Mouse (Mus musculus) liver, embryonic 16.5 days (tissue): ENCODE measurements around the gene Flii. TPM values are rescaled to one million over a fixed set of nuclear protein-coding genes. Genes with fewer than 3 reads are reported as not detected.

Source experiments
- ATAC-seq: fragments of 200-750 bp; cut with Nextera tagmentation; 2 replicates; pipeline ENCODE4 v1.8.0; 2017; ENCODE audit warnings: low read depth, mild to moderate bottlenecking, moderate number of reproducible peaks, moderate library complexity
- H3K27ac ChIP-seq: fragments of 300-500 bp; sonication (generic); 2 replicates; pipeline ENCODE4 v1.5.1; 2014; ENCODE audit warnings: mild to moderate bottlenecking, low read length
- H3K27me3 ChIP-seq: fragments of 300-500 bp; sonication (generic); 2 replicates; pipeline ENCODE4 v1.6.1; 2014; ENCODE audit warnings: low read depth, low read length, mixed read lengths; ENCODE audit not compliant: control insufficient read depth, insufficient read depth
- H3K36me3 ChIP-seq: fragments of 300-500 bp; sonication (generic); 2 replicates; pipeline ENCODE4 v1.6.1; 2014; ENCODE audit warnings: mild to moderate bottlenecking; ENCODE audit not compliant: control insufficient read depth, insufficient read depth
- H3K4me1 ChIP-seq: fragments of 300-500 bp; sonication (generic); 2 replicates; pipeline ENCODE4 v1.6.1; 2014; ENCODE audit warnings: low read depth, low read length, mixed read lengths; ENCODE audit not compliant: control insufficient read depth
- H3K4me2 ChIP-seq: fragments of 300-500 bp; sonication (generic); 2 replicates; pipeline ENCODE4 v1.6.1; 2014; ENCODE audit warnings: low read depth, low read length, mixed read lengths
- H3K4me3 ChIP-seq: fragments of 300-500 bp; sonication (generic); 2 replicates; pipeline ENCODE4 v1.5.1; 2014; ENCODE audit warnings: low read depth, mild to moderate bottlenecking, low read length
- H3K9ac ChIP-seq: fragments of 300-500 bp; sonication (generic); 2 replicates; pipeline ENCODE4 v1.6.1; 2014; ENCODE audit warnings: low read depth, low read length
- H3K9me3 ChIP-seq: fragments of 300-500 bp; sonication (generic); replicated peaks from 2 replicates; pipeline ENCODE4 v1.6.1; 2016; ENCODE audit warnings: low read length; ENCODE audit not compliant: control insufficient read depth
- WGBS: fragments of 180-500 bp; shearing (Covaris S2); extraction: QIAGEN DNeasy Blood & Tissue Kit; methylation state at CpG from one replicate; pipeline ENCODE4 v1.1.7; 2014; ENCODE audit not compliant: insufficient replicate concordance; 5-methylcytosine and 5-hydroxymethylcytosine counted together
- microRNA-seq: library from miRNA; unstranded; fragments of <30 nt; microRNA quantifications from one replicate; pipeline ENCODE4, GENCODE M21; 2016
- polyA plus RNA-seq: library from polyadenylated mRNA; unstranded; fragments of >200 nt; fragmentation: Nextera tagmentation; extraction: Ambion mirVana; gene quantifications from 2 replicates; pipeline ENCODE4 v1.2.1, GENCODE M21; 2015

Gene Flii
- polyA plus RNA-seq, 1 experiment from 2014 or later = 29.7 TPM

- H3K4me1 ChIP-seq = peaks cover 21% of the 10 kb centered on the region
These were observed 25.5 kb downstream of the Flii start for GRCm38 (mm10) chr11:60701611-60702010.

GRCm38 (mm10) chr11:60700320-60701185 lies 26.5 kb downstream of the Flii start:
- Histone ChIP-seq H3K27ac (peak overlapping the region; percentile 85; the same call in 1 of the 2 replicates), H3K36me3 (peaks cover 1% of the 10 kb centered on the region; the same call in 1 of the 2 replicates), H3K27me3 (no peaks in the 10 kb centered on the region), H3K4me1 (peaks cover 21% of the 10 kb centered on the region), H3K4me3 (peak overlapping the region; percentile 81), H3K9ac (peak overlapping the region; percentile 90), H3K4me2 (peak overlapping the region; percentile 66), H3K9me3 (no peaks in the 10 kb centered on the region)
- WGBS = 19% methylated on average over 12 of the region's 12 CpGs
- no peak for ATAC-seq

More at GRCm38 (mm10) chr11:60701611-60702010, 25.5 kb downstream of the Flii start:
- Histone ChIP-seq H3K27ac (no peak overlapping the region), H3K36me3 (peaks cover 12% of the 10 kb centered on the region), H3K9me3 (no peaks in the 10 kb centered on the region), H3K4me3 (no peak overlapping the region), H3K27me3 (no peaks in the 10 kb centered on the region), H3K4me2 (no peak overlapping the region), H3K9ac (no peak overlapping the region)
- ATAC-seq = no peak
- 66% methylated on average over 2 of the region's 4 CpGs for WGBS

- Histone ChIP-seq H3K4me1 (peaks cover 21% of the 10 kb centered on the region), H3K4me3 (peak within 1 kb of the TSS; percentile 81), H3K27me3 (no peaks in the 10 kb centered on the region), H3K4me2 (peak within 1 kb of the TSS; percentile 66), H3K36me3 (no peaks in the 10 kb centered on the region), H3K9ac (peak within 1 kb of the TSS; percentile 90), H3K27ac (peak within 1 kb of the TSS; percentile 85), H3K9me3 (no peaks in the 10 kb centered on the region)
- under 1% methylated on average over 67 of the region's 73 CpGs for WGBS
- ATAC-seq = peak; percentile 92
These were observed 27.5 kb downstream of the Flii start, which contains the start of gene Llgl1 for GRCm38 (mm10) chr11:60699524-60700075. Gene Llgl1, plus strand, starts transcription at chr11:60699723.

- Histone ChIP-seq H3K9ac (peak overlapping the region; percentile 90), H3K9me3 (no peaks in the 10 kb centered on the region), H3K36me3 (no peaks in the 10 kb centered on the region), H3K4me2 (peak overlapping the region; percentile 66), H3K27ac (peak overlapping the region; percentile 63), H3K4me1 (peaks cover 21% of the 10 kb centered on the region), H3K4me3 (peak overlapping the region; percentile 81), H3K27me3 (no peaks in the 10 kb centered on the region)
- 0 out of 2 replicates have a peak, but pooled peaks have one; percentile 1 for ATAC-seq
- 4% methylated on average over 22 of the region's 22 CpGs for WGBS
These were observed 28.1 kb downstream of the Flii start for GRCm38 (mm10) chr11:60698806-60699523.

- Histone ChIP-seq H3K4me1 (peaks cover 21% of the 10 kb centered on the region), H3K4me3 (no peak overlapping the region), H3K36me3 (no peaks in the 10 kb centered on the region), H3K4me2 (no peak overlapping the region), H3K9me3 (no peaks in the 10 kb centered on the region), H3K27ac (no peak overlapping the region), H3K9ac (no peak overlapping the region), H3K27me3 (no peaks in the 10 kb centered on the region)
- 53% methylated on average over 2 of the region's 2 CpGs for WGBS
- ATAC-seq = no peak
These were observed 29.5 kb downstream of the Flii start for GRCm38 (mm10) chr11:60697561-60697960.

GRCm38 (mm10) chr11:60696165-60696564 lies 30.9 kb downstream of the Flii start:
- ATAC-seq = no peak
- WGBS = 69% methylated on average over 1 of the region's 1 CpGs
- H3K4me3 ChIP-seq = no peak overlapping the region

More at GRCm38 (mm10) chr11:60696165-60696564, 30.9 kb downstream of the Flii start:
- Histone ChIP-seq H3K4me2 (no peak overlapping the region), H3K9me3 (no peaks in the 10 kb centered on the region), H3K9ac (no peak overlapping the region), H3K4me1 (peaks cover 19% of the 10 kb centered on the region), H3K27me3 (no peaks in the 10 kb centered on the region), H3K36me3 (no peaks in the 10 kb centered on the region), H3K27ac (no peak overlapping the region)

Small RNAs within 50 kb of the gene (microRNA-seq; reads per million reads assigned to microRNA genes)
- gene Mir5100 = 4.2 reads per million, percentile 15 among the genes with 10 or more reads in this experiment

Other genes starting within 250 kb of the Flii start
- 15.3 and 15.4 TPM in 2 replicates for gene Alkbh5, start 190.9 kb downstream of the Flii start, polyA plus RNA-seq
- 14.5 and 14.7 TPM in 2 replicates for gene Llgl1, start 27.5 kb downstream of the Flii start, polyA plus RNA-seq
- gene Mief2, start 1.1 kb upstream of the Flii start, polyA plus RNA-seq = 2.2 and 2.3 TPM in 2 replicates
- gene Top3a, start 50.1 kb upstream of the Flii start, polyA plus RNA-seq = 5.5 and 6.2 TPM in 2 replicates
- gene Smcr8, start 50.3 kb upstream of the Flii start, polyA plus RNA-seq = 3.3 and 3.6 TPM in 2 replicates
- gene Shmt1, start 84.5 kb upstream of the Flii start, polyA plus RNA-seq = 56.9 and 62.6 TPM in 2 replicates
- gene Dhrs7b, start 103.4 kb upstream of the Flii start, polyA plus RNA-seq = 18.1 and 21.2 TPM in 2 replicates
- 23.2 and 23.4 TPM in 2 replicates for gene Tmem11, start 152.0 kb upstream of the Flii start, polyA plus RNA-seq
- 9.9 and 14.3 TPM in 2 replicates for gene Natd1, start 187.5 kb upstream of the Flii start, polyA plus RNA-seq
- 121 and 134 TPM in 2 replicates for gene Map2k3, start 204.8 kb upstream of the Flii start, polyA plus RNA-seq